Mouse (Mus musculus) cerebral cortex, adult 2 months (tissue): ENCODE results near the gene Etv3.

Source experiments
- WGBS: fragments of 180-500 bp; shearing (Covaris S2); methylation state at CpG from one replicate; pipeline ENCODE4 v1.1.7; 2018; 5-methylcytosine and 5-hydroxymethylcytosine counted together

Gene Etv3

GRCm38 (mm10) chr3:87560156-87560555, 34.9 kb downstream of the Etv3 start:
- WGBS: 56% methylated on average over 3 of the region's 3 CpGs

GRCm38 (mm10) chr3:87561434-87561833, 36.2 kb downstream of the Etv3 start:
- 86% methylated on average over 8 of the region's 8 CpGs for WGBS

- WGBS: under 1% methylated on average over 6 of the region's 6 CpGs
Measured at GRCm38 (mm10) chr3:87562370-87562769, 37.2 kb downstream of the Etv3 start.

- WGBS: 83% methylated on average over 5 of the region's 5 CpGs
Measured at GRCm38 (mm10) chr3:87563466-87563865, 38.3 kb downstream of the Etv3 start.

- WGBS: 51% methylated on average over 6 of the region's 6 CpGs
Measured at GRCm38 (mm10) chr3:87565623-87566022, 40.4 kb downstream of the Etv3 start.

GRCm38 (mm10) chr3:87566066-87566465, 40.9 kb downstream of the Etv3 start:
- 8% methylated on average over 4 of the region's 4 CpGs for WGBS

GRCm38 (mm10) chr3:87567497-87567896, 42.3 kb downstream of the Etv3 start:
- 92% methylated on average over 14 of the region's 14 CpGs for WGBS

GRCm38 (mm10) chr3:87568681-87569080, 43.5 kb downstream of the Etv3 start:
- 95% methylated on average over 5 of the region's 5 CpGs for WGBS

GRCm38 (mm10) chr3:87575766-87576165, 50.6 kb downstream of the Etv3 start:
- WGBS: 55% methylated on average over 6 of the region's 6 CpGs

- 94% methylated on average over 4 of the region's 4 CpGs for WGBS
Measured at GRCm38 (mm10) chr3:87582259-87582658, 57.1 kb downstream of the Etv3 start.
